Mouse (Mus musculus): ENCODE data around the gene Rgs9. TPM values are rescaled to one million over a fixed set of nuclear protein-coding genes. Genes with fewer than 3 reads are reported as not detected.

The Rgs9 gene
- polyA plus RNA-seq, 1 experiment from 2014 or later: 0.13 TPM

GRCm38 (mm10) chr11:109178788-109179518 is 119.0 kb downstream of the Rgs9 start:
- ATAC-seq (ENCODE audit: low read depth): no peak

GRCm38 (mm10) chr11:109175376-109175969 is 122.5 kb downstream of the Rgs9 start:
- H3K4me3 ChIP-seq (ENCODE audit: low read depth, low read length): no peak overlapping the region
- H3K9ac ChIP-seq (ENCODE audit: low read depth, low read length): no peak overlapping the region
- 63% methylated on average over 8 of the region's 8 CpGs for WGBS (ENCODE audit: insufficient replicate concordance)
- H3K36me3 ChIP-seq (ENCODE audit: control insufficient read depth, insufficient read depth): no peaks in the 10 kb centered on the region
- H3K4me1 ChIP-seq (ENCODE audit: control insufficient read depth, low read depth, low read length): no peaks in the 10 kb centered on the region
- no peak overlapping the region for H3K4me2 ChIP-seq (ENCODE audit: low read depth, low read length)
- no peak overlapping the region for H3K27ac ChIP-seq (ENCODE audit: low read length)
- no peak for ATAC-seq (ENCODE audit: low read depth)
- peaks cover 6% of the 10 kb centered on the region for H3K9me3 ChIP-seq (replicated peaks; ENCODE audit: control insufficient read depth, low read length)
- H3K27me3 ChIP-seq (ENCODE audit: control insufficient read depth, insufficient read depth, low read depth, low read length): no peaks in the 10 kb centered on the region

More at GRCm38 (mm10) chr11:109178788-109179518, 119.0 kb downstream of the Rgs9 start:
- no peaks in the 10 kb centered on the region for H3K36me3 ChIP-seq (ENCODE audit: control insufficient read depth, insufficient read depth)
- no peak overlapping the region for H3K27ac ChIP-seq (ENCODE audit: low read length)
- H3K4me1 ChIP-seq (ENCODE audit: control insufficient read depth, low read depth, low read length): no peaks in the 10 kb centered on the region
- H3K9ac ChIP-seq (ENCODE audit: low read depth, low read length): no peak overlapping the region
- H3K4me2 ChIP-seq (ENCODE audit: low read depth, low read length): no peak overlapping the region
- H3K27me3 ChIP-seq (ENCODE audit: control insufficient read depth, insufficient read depth, low read depth, low read length): no peaks in the 10 kb centered on the region
- no peaks in the 10 kb centered on the region for H3K9me3 ChIP-seq (replicated peaks; ENCODE audit: control insufficient read depth, low read length)
- 43% methylated on average over 8 of the region's 8 CpGs for WGBS (ENCODE audit: insufficient replicate concordance)
- no peak overlapping the region for H3K4me3 ChIP-seq (ENCODE audit: low read depth, low read length)

Other genes with a start within 250 kb of the Rgs9 start
- not detected in 2 replicates for gene E030025P04Rik, start 153.8 kb downstream of the Rgs9 start, polyA plus RNA-seq (2015; fragmentation: Nextera tagmentation; extraction: Ambion mirVana)
- gene Gna13, start 64.7 kb upstream of the Rgs9 start, polyA plus RNA-seq (2015; fragmentation: Nextera tagmentation; extraction: Ambion mirVana): 14.1 and 15.6 TPM in 2 replicates
- gene 9930022D16Rik, start 115.8 kb upstream of the Rgs9 start, polyA plus RNA-seq (2015; fragmentation: Nextera tagmentation; extraction: Ambion mirVana): not detected in 2 replicates
- gene Amz2, start 127.8 kb upstream of the Rgs9 start, polyA plus RNA-seq (2015; fragmentation: Nextera tagmentation; extraction: Ambion mirVana): 10.1 and 11.4 TPM in 2 replicates
- 3.2 and 3.8 TPM in 2 replicates for gene Arsg, start 175.2 kb upstream of the Rgs9 start, polyA plus RNA-seq (2015; fragmentation: Nextera tagmentation; extraction: Ambion mirVana)
- gene Slc16a6, start 175.5 kb upstream of the Rgs9 start, polyA plus RNA-seq (2015; fragmentation: Nextera tagmentation; extraction: Ambion mirVana): 32.0 and 33.4 TPM in 2 replicates

All from liver, embryonic 16.5 days (tissue).